Mouse (Mus musculus): ENCODE results near the gene Olfr315.

GRCm38 (mm10) chr11:58772888-58773287 lies at the start of gene Olfr315:
- TF ChIP-seq CTCF (IDR thresholded peaks at IDR 0.05; ENCODE audit: low read depth) = no peak
- TF ChIP-seq EP300 (optimal IDR thresholded peaks at IDR 0.05) = no peak
